Mouse (Mus musculus) heart, embryonic 14.5 days (tissue): ENCODE results near the gene Gm9048. TPM values are rescaled to one million over a fixed set of nuclear protein-coding genes. Genes with fewer than 3 reads are reported as not detected.
A peak's percentile ranks its signal among the peaks of the same experiment; 100 is the strongest.
"Not testable (repeated sequence)": the region's sequence is repeated elsewhere in the genome, so short reads cannot be mapped to it uniquely, and the experiment has no call there.

Experiments
- ATAC-seq: fragments of 200-750 bp; cut with Nextera tagmentation; 2 replicates; pipeline ENCODE4 v1.8.0; 2017; ENCODE audit warnings: low read depth, moderate TSS enrichment; ENCODE audit not compliant: insufficient number of reproducible peaks, insufficient read depth, low FRiP score
- H3K27ac ChIP-seq, 2 experiments: fragments of 200-500 bp in 1 of 2; fragments of 300-500 bp in 1 of 2; sonication (generic) in 1 of 2; replicated peaks in 1 of 2; 2 replicates each; pipeline ENCODE4 v1.5.1; 2012 to 2014; ENCODE audit warnings: low read depth in 2 of 2, low read length in 2 of 2, control low read depth in 1 of 2, mild to moderate bottlenecking in 1 of 2, mixed read lengths in 1 of 2; ENCODE audit not compliant: control insufficient read depth in 1 of 2, insufficient read depth in 1 of 2
- H3K27me3 ChIP-seq: fragments of 300-500 bp; sonication (generic); 2 replicates; pipeline ENCODE4 v1.6.1; 2014; ENCODE audit warnings: mild to moderate bottlenecking, low read length, control low read depth; ENCODE audit not compliant: control insufficient read depth, insufficient read depth
- H3K36me3 ChIP-seq: fragments of 300-500 bp; sonication (generic); 2 replicates; pipeline ENCODE4 v1.6.1; 2014; ENCODE audit warnings: mild to moderate bottlenecking, control low read depth, low read length, mixed read lengths; ENCODE audit not compliant: control insufficient read depth, insufficient read depth
- H3K4me1 ChIP-seq, 2 experiments: fragments of 200-500 bp in 1 of 2; fragments of 300-500 bp in 1 of 2; sonication (generic) in 1 of 2; 2 replicates each; pipeline ENCODE4 v1.6.1; 2012 to 2014; ENCODE audit warnings: low read length in 2 of 2, control low read depth in 1 of 2, mixed read lengths in 1 of 2; ENCODE audit not compliant: control insufficient read depth in 2 of 2, insufficient read depth in 2 of 2
- H3K4me2 ChIP-seq: fragments of 300-500 bp; sonication (generic); 2 replicates; pipeline ENCODE4 v1.6.1; 2014; ENCODE audit warnings: mild to moderate bottlenecking, low read length
- H3K4me3 ChIP-seq, 2 experiments: fragments of 200-500 bp in 1 of 2; fragments of 300-500 bp in 1 of 2; sonication (generic) in 1 of 2; 2 replicates each; pipeline ENCODE4 v1.5.1; 2012 to 2014; ENCODE audit warnings: low read length in 2 of 2, mild to moderate bottlenecking in 2 of 2, control low read depth in 1 of 2, low read depth in 1 of 2, moderate library complexity in 1 of 2; ENCODE audit not compliant: control insufficient read depth in 1 of 2, insufficient read depth in 1 of 2
- H3K9ac ChIP-seq: fragments of 300-500 bp; sonication (generic); 2 replicates; pipeline ENCODE4 v1.6.1; 2014; ENCODE audit warnings: mild to moderate bottlenecking, low read length
- H3K9me3 ChIP-seq: fragments of 300-500 bp; sonication (generic); 2 replicates; pipeline ENCODE4 v1.6.1; 2016; ENCODE audit warnings: low read length, control low read depth; ENCODE audit not compliant: control insufficient read depth
- WGBS: fragments of 180-500 bp; shearing (Covaris S2); extraction: QIAGEN DNeasy Blood & Tissue Kit; methylation state at CpG from one replicate; pipeline ENCODE4 v1.1.7; 2014; 5-methylcytosine and 5-hydroxymethylcytosine counted together
- polyA plus RNA-seq: library from polyadenylated mRNA; unstranded; fragments of >200 nt; fragmentation: Nextera tagmentation; extraction: Ambion mirVana; gene quantifications from 2 replicates; pipeline ENCODE4 v1.2.1, GENCODE M21; 2014

The Gm9048 gene
- not detected in 2 replicates for polyA plus RNA-seq

DNA sequence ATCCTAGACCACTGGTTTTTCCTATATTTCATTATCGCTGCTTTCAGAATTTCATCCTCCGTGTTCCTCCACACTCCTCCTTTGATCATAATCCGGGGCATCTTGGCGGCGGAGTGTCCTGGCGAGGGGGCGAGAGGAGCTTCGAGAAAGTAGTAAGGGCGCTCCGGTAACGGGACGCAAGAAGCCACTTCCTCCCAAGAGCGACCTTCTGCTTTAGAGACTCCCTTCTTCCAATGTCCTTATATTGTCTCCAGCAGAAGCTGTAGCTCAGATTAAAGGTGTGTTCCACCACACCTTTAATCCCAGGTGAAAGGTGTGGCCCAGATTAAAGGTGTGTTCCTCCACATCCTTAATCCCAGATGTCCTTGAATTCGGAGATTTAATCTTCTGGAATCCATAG, at the start of gene Gm9048:
TSS of gene Gm9048 (minus strand) at position 101 of the 400 bp plus-strand sequence.
- not testable (repeated sequence) for H3K36me3 ChIP-seq, H3K9ac ChIP-seq, H3K4me2 ChIP-seq, H3K9me3 ChIP-seq, ATAC-seq, H3K27me3 ChIP-seq, H3K27ac ChIP-seq, H3K4me1 ChIP-seq, H3K4me3 ChIP-seq
- WGBS = no CpG with 5 or more reads among the region's 14 CpGs

DNA sequence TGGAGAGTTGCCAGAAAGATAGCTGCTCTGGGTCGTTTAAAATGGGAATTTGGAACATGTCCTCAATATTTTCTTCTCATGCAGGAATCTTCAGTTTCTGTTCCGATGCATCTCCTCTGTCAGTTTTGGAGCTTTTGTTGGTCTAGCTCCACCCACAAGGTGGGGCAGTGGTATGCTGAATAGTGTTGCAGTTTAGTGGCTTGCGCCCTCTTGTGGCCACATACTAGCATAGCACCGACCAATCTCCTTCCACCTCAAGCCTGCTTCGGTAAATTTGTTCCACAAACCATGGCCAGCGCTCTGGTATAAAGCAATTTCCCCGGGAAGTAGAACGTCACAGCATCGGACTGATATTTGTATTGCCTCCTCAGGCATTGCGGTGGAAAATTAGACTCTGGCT, 22.0 kb upstream of the Gm9048 start:
- no peak overlapping the region for H3K27ac ChIP-seq
- H3K4me3 ChIP-seq = no peak overlapping the region
- H3K27me3 ChIP-seq = no peaks in the 10 kb centered on the region
- 10% methylated on average over 10 of the region's 10 CpGs for WGBS
- 0 out of 2 replicates have a peak, but pooled peaks have one; percentile 59 for ATAC-seq
- no peak overlapping the region for H3K9ac ChIP-seq
- H3K36me3 ChIP-seq = no peaks in the 10 kb centered on the region
- H3K9me3 ChIP-seq = no peaks in the 10 kb centered on the region
- H3K4me1 ChIP-seq = no peaks in the 10 kb centered on the region
- peak overlapping the region; percentile 52 for H3K4me2 ChIP-seq

DNA sequence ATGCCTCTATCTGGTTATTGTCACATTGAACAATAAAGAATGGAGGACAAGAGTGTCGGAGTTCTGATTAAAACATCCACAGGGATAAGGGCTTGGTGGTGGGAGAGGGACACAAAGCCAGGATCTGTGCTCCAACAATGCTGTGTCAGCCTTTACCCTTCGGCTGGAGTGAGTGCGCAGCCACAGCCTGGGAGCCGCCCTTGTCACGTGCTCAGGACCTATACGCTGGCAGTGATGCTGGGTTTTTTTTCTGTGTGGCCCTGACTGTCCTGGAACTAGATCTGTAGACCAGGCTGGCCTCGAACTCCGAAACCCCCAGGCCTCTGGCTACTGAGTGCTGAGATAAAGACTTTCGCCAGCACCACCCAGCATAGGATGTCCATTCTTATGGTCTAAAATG, 21.0 kb upstream of the Gm9048 start:
- WGBS = 78% methylated on average over 9 of the region's 9 CpGs
- Histone ChIP-seq H3K27ac (no peak overlapping the region), H3K27me3 (no peaks in the 10 kb centered on the region), H3K36me3 (no peaks in the 10 kb centered on the region), H3K4me1 (no peaks in the 10 kb centered on the region), H3K9ac (no peak overlapping the region), H3K4me3 (no peak overlapping the region), H3K9me3 (no peaks in the 10 kb centered on the region), H3K4me2 (no peak overlapping the region)
- no peak for ATAC-seq

DNA sequence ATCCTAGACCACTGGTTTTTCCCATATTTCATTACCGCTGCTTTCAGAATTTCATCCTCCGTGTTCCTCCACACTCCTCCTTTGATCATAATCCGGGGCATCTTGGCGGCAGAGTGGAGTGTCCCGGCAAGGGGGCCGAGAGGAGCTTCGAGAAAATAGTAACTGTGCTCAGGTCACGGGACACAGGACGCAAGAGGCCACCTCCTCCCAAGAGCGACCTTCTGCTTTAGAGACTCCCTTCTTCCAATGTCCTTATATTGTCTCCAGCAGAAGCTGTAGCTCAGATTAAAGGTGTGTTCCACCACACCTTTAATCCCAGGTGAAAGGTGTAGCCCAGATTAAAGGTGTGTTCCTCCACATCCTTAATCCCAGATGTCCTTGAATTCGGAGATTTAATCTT, 5.5 kb upstream of the Gm9048 start, which contains the start of gene Gm9049:
TSS of gene Gm9049 (minus strand) at position 101 of the 400 bp plus-strand sequence.
- not testable (repeated sequence) for H3K9me3 ChIP-seq, H3K9ac ChIP-seq, H3K4me3 ChIP-seq, H3K36me3 ChIP-seq, ATAC-seq, H3K27ac ChIP-seq, H3K4me2 ChIP-seq, H3K4me1 ChIP-seq, H3K27me3 ChIP-seq
- WGBS = no CpG with 5 or more reads among the region's 11 CpGs

DNA sequence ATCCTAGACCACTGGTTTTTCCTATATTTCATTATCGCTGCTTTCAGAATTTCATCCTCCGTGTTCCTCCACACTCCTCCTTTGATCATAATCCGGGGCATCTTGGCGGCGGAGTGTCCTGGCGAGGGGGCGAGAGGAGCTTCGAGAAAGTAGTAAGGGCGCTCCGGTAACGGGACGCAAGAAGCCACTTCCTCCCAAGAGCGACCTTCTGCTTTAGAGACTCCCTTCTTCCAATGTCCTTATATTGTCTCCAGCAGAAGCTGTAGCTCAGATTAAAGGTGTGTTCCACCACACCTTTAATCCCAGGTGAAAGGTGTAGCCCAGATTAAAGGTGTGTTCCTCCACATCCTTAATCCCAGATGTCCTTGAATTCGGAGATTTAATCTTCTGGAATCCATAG, 5.3 kb downstream of the Gm9048 start, which contains the start of gene Gm9046:
TSS of gene Gm9046 (minus strand) at position 101 of the 400 bp plus-strand sequence.
- no CpG with 5 or more reads among the region's 14 CpGs for WGBS
- H3K27me3 ChIP-seq, H3K36me3 ChIP-seq, H3K4me2 ChIP-seq, H3K27ac ChIP-seq, H3K4me1 ChIP-seq, H3K9me3 ChIP-seq, H3K9ac ChIP-seq, ATAC-seq, H3K4me3 ChIP-seq: not testable (repeated sequence)

DNA sequence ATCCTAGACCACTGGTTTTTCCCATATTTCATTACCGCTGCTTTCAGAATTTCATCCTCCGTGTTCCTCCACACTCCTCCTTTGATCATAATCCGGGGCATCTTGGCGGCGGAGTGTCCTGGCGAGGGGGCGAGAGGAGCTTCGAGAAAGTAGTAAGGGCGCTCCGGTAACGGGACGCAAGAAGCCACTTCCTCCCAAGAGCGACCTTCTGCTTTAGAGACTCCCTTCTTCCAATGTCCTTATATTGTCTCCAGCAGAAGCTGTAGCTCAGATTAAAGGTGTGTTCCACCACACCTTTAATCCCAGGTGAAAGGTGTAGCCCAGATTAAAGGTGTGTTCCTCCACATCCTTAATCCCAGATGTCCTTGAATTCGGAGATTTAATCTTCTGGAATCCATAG, 10.7 kb downstream of the Gm9048 start, which contains the start of gene Gm9045:
TSS of gene Gm9045 (minus strand) at position 101 of the 400 bp plus-strand sequence.
- H3K9ac ChIP-seq, H3K9me3 ChIP-seq, H3K27me3 ChIP-seq, H3K4me2 ChIP-seq, H3K36me3 ChIP-seq, H3K4me3 ChIP-seq, H3K27ac ChIP-seq, ATAC-seq, H3K4me1 ChIP-seq: not testable (repeated sequence)
- WGBS = no CpG with 5 or more reads among the region's 14 CpGs

DNA sequence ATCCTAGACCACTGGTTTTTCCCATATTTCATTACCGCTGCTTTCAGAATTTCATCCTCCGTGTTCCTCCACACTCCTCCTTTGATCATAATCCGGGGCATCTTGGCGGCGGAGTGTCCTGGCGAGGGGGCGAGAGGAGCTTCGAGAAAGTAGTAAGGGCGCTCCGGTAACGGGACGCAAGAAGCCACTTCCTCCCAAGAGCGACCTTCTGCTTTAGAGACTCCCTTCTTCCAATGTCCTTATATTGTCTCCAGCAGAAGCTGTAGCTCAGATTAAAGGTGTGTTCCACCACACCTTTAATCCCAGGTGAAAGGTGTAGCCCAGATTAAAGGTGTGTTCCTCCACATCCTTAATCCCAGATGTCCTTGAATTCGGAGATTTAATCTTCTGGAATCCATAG, 16.2 kb downstream of the Gm9048 start, which contains the start of gene Gm9044:
TSS of gene Gm9044 (minus strand) at position 101 of the 400 bp plus-strand sequence.
- H3K4me2 ChIP-seq, H3K4me3 ChIP-seq, ATAC-seq, H3K36me3 ChIP-seq, H3K27ac ChIP-seq, H3K4me1 ChIP-seq, H3K27me3 ChIP-seq, H3K9me3 ChIP-seq, H3K9ac ChIP-seq: not testable (repeated sequence)
- WGBS = no CpG with 5 or more reads among the region's 14 CpGs

DNA sequence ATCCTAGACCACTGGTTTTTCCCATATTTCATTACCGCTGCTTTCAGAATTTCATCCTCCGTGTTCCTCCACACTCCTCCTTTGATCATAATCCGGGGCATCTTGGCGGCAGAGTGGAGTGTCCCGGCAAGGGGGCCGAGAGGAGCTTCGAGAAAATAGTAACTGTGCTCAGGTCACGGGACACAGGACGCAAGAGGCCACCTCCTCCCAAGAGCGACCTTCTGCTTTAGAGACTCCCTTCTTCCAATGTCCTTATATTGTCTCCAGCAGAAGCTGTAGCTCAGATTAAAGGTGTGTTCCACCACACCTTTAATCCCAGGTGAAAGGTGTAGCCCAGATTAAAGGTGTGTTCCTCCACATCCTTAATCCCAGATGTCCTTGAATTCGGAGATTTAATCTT, 21.6 kb downstream of the Gm9048 start, which contains the start of gene Gm9040:
TSS of gene Gm9040 (minus strand) at position 101 of the 400 bp plus-strand sequence.
- not testable (repeated sequence) for H3K27ac ChIP-seq, H3K36me3 ChIP-seq, H3K4me3 ChIP-seq, H3K4me2 ChIP-seq, H3K27me3 ChIP-seq, ATAC-seq, H3K9me3 ChIP-seq, H3K9ac ChIP-seq, H3K4me1 ChIP-seq
- WGBS = no CpG with 5 or more reads among the region's 11 CpGs
